Mouse (Mus musculus) adrenal gland, adult 18-20 months (tissue): Measurements from ENCODE around the gene Nudt22. TPM values are rescaled to one million over a fixed set of nuclear protein-coding genes. Genes with fewer than 3 reads are reported as not detected.

ENCODE experiments used
- DNase-seq, 2 experiments: peaks; one replicate each; pipeline ENCODE4 v3.0.0; 2021 to 2022; ENCODE audit warnings: low spot score in 2 of 2
- total RNA-seq, 2 experiments: library from RNA; stranded (reverse); gene quantifications; 1 replicate in 1 of 2; 2 replicates in 1 of 2; pipeline ENCODE4 v1.2.3; 2021

The Nudt22 gene
- total RNA-seq, 2 experiments from 2014 or later: 21.5 to 24.7 TPM

DNA sequence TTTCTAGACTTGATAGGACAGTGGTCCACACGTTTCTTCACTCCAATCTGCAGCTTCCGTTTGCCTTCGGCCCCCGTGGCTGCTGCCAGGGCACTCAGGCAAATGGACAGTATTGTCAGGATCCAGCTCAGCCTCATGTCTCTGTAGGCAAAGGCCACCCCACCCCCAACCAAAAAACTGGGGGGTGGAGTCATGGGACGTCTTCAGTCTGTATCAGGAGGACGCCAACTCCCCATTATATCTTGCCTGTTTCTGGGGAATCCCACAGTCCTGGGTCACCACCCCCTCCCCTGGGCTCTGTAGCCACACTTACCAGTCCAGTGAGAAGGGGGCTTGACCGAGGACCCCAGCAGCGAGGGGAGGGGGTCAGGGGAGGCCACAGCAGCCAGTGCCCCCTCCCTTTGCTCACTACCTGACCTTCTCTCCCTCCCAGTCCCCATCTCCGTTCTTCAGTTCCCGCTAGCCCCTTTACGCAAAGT lies 16.9 kb downstream of the Nudt22 start:
- peak; percentile 46 to 50 for DNase-seq

DNA sequence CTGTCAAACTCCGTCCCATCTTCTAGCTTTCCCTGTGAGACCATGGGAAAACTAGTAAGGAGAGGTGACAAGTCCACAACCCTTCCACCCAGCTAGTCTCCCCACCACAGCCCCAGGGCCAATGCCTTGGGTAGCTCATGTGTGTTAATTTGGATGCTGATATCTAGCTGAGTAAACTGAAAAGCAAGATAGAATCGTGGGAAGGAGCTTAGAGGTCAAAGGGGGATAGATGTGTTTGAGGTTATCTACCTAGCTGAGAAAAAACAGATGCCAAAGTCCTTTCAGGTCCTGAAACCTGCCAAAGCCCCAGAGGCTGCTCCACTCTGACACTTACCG lies 17.3 kb downstream of the Nudt22 start:
- DNase-seq: no peak

DNA sequence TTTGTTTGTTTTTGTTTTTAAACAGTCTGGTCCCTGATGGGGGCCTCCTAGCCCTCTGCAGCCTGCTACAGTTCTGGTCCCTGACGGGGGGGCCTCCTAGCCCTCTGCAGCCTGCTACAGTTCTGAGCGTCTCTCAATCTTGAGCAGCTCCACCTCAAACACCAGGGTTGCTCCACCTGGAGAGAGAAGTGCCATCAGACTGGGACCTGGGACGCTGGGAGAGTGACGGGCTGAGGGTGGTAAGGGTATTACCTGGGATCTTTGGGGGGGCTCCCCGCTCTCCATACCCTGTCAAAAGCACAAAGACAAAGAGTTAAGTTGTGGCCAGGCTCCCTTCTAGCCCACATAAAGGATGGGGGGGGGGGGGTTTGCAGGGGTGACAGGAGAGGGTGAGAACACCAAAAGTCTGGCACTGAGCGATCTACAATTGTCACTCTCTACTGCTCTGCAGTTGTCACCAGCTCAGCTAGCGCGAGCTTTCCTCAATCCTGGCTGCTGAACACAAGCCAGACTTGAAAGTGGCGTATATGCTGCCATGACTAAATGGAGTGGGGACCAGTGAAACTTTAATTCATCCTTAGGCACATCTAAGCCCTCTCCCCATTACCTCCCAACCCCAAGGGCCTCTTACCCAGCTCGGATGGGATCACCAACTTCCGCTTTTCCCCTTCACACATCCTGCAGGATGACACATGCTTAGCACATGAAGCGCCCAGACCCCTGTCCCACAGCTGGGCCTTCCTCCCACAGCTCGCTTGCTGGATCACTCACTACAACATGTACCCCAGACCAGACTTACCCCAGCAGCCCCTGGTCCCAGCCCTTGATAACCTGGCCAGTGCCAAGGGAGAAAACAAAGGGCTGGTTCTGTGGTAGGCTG lies 17.9 kb downstream of the Nudt22 start:
- DNase-seq: no peak

DNA sequence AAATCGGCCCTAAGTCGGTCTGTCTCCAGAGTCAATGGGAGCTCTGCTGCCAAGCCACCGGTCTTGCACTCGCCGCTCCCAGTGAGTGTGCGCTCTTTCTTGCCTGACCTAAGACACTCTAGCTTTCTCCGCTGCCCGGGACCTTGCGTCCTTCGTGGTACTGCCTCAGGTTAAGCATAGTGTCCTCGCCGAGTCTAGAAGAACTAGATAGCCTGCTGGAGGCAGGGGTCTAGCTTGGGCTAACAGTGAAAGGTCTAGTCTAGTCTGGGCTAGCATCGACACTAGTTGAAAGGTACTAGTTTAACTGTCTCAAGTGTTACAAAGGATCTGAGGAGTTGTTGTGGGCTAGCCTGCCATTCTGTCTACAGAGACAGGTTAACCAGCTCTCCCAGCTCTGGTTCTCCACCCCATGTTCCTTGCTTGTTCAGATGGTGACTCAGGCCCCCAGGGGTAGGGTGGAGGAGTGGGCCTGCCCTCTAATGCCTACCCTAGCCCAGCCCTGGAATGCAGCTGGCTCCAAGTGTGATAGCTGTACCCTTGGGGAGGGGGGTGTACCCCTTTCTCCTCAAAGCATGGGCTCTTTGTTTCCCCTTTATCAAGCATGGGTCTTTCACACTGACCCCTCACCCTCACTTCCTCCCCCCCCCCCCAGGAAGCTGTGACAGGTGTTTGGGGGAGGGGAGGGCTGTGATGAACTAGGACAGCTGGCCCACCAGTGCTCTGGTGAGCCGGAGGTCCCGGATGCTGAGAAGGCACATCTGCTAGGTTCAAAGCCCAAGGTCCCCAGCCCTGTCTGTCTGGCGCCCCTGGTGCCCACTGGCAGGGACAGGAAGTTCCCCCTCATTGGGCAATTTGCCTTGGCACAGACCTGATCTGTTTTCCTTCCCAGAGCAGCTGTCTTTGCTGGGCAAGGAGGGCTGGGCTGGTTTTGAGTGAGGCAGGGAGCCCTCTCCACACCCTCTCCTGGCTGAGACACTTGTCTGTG lies 20.1 kb downstream of the Nudt22 start, which contains the start of gene Plcb3:
Plcb3 (minus strand) TSS at position 934 of the 985 bp plus-strand sequence.
- peak; percentile 51 to 52 for DNase-seq

DNA sequence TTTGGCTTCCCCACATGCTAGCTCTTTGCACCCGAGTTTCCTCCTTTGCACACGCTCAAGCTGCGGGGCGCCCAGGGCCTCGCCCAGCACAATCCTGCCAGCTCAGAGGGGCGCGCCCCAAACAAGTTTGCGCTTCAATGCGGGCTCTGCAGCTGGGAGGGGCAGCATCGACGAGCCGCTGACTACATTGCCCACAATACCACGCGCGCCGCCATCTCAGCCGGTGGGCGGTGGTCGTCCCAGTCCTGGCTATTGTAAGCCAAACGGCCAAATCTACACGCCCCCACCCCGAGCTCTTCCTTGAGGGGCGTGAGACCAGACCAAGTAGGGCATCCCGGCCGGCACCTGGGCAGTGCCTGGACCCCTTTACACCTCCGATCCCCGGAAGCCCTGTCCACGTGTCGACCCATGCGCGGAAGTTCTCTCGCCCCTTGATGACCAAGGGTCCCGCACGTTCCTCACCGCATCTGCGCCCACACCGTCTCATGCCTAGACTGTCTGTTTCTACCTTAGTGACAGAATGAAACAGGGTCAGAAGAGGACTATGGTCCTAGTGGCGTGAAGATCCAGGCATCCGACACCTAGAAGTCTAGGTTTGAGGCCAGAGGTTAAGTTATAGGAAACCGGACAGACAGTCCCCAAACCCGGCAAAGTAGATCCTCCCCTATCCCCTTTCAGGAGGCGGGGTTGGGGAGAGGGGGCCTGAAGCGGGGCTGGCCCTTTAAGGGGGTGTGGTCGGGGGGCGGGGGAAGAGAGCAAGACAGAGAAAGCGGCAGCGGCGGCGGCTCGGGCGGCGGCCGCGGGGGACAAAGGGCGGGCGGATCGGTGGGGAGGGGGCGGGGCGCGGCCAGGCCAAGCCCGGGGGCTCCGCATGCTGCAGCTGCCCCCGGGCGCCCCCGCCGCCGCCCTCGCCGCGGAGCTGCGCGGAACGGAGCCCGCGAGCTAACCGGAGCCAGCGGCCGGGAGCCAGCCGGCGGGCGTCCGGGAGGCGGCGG lies 21.4 kb downstream of the Nudt22 start, which contains the start of gene Ppp1r14b:
Ppp1r14b (plus strand) TSS at position 758 of the 995 bp plus-strand sequence.
- peak; percentile 71 to 73 for DNase-seq

DNA sequence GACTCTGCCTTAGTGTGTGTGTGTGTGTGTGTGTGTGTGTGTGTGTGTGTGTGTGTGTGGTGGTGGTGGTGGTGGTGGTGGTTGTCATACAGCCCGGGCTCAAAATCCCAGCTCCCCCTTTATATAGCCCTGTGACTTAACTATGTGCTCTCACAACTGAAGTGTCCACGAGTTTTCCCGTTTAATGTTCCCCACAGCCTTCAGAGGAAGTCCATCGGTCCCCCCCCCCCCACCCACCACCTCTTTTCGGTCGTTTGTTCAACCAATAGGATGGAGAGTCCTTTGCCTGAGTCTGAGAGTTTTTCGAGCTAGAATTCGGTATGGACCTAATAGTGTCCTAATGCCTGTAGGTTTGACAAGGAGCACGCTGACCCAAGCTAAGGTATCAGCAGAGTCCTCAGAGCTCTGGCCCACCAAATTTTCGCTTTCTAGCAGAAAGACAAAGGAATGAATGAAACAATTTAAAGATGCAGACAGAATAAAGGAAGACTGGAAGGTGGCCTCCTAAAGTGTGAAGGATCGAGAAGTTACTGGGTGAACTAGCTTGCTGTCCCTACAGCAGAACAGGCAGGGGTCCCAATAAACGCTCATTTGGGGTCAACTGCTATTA lies 22.2 kb downstream of the Nudt22 start:
- no peak for DNase-seq

DNA sequence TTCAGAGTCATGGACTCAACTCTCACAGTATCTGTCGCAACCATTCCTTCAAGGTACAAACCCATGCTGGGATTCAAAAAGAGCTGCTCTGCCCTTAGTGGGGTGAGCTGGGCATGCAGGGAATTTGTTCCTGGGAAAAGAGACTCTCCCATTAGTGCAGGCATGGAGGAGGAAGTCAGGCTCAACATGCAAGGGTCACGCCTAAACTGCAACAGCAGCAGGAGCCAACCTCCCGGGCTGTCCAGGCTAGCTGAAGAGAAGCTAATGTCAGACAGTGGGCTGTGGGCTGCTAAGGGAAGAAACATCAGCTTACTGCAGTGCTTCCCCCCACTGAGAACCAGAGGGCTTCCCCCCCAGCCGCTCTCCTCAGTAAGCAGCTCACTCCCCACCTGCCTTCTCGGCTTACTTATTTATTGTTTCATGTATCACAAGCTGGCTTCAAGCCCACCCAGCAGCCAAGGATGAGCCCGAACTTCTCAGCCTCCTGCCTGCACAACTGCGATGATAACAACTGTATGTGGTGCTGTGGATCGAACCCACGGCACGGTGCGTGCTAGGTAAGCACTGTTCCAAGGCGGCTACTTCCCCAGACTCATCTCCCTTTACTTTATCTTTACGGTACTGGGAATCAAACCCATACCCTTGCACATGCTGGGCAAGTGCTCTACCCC lies 23.5 kb downstream of the Nudt22 start:
- no peak for DNase-seq

DNA sequence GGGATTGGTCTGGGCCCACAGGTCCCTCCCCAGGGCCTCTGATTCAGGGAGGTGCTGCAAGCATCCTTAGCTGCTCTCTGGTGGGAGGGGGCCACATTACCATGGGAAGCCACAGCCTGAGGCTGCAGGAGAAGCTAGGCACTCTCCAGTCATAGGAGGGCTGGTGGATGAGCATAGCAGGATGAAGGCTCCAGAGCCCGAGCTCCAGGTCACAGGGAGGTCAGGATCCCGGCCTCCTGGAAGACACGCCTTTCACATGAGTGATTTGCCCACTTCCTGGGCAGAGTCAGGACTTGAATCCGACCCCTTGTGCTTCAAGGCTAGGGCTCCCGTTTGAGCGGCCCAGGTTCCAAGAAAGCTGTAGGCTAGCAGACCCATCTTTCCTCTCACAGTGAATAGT lies 24.3 kb downstream of the Nudt22 start:
- no peak for DNase-seq

DNA sequence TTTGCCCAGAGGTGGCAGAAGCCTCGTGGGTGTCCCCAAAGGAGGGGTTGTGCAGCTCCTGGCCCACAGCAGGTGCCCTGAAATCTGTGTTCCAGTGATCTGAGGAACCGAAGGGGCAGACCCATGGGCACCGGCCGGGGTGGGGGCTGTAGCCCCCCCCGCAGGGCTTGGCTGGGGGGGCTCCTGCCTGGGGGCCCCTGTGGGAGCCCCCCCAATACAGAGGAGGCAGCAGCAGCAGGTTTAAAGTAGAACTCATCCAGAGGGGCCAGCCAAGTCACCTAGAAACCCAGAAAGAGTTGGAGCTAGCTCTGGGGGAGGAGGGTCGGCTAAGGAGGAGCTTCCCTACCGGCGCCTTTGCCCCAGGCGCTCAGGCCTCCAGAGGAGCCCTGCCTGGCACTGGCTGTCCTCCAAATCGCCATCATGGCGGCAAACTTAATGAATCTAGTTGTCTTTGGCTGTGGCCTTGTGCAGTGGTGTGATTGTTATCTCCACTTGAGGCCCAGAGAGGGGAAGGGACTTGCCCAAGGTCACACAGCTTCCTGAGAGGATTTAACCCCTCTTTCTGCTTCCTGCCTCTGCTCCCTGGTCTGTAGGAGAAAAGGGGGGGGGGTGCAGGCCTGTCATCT lies 25.3 kb downstream of the Nudt22 start:
- DNase-seq: no peak

DNA sequence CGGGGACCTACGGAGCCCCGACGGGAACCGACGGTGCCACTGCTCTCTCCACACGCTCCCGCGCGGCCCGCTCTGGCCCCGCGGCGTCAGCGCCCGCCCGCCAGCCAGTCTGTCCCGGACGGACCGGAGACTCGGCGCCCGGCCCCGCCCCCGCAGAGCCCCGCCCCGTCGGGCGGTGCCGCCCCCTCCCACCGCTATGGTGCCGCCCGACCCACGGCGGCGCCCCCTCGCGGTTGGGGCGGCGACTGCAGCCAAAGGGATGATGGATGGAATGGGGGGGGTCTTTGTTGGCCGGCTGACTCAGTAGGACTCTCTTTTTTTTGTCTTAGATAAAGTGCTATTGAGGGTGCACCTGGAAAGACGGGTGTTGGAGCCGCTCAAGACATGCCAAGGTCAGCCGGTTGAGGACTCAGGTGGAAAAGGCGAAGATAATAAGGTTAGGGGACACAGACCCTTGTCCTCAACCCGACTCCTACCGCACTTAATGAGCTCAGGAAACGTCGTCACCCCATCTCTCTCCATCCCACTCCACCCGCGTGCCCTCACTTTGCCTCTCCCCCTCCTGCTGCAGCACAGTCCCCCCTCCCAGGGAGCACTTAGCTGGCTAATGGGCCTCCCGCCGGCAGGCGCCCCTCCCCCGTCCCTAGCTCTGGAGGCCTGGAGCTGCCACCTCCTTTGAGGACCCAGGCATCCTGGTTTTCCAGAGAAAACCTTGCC lies 26.1 kb downstream of the Nudt22 start:
- peak; percentile 80 to 90 for DNase-seq

DNA sequence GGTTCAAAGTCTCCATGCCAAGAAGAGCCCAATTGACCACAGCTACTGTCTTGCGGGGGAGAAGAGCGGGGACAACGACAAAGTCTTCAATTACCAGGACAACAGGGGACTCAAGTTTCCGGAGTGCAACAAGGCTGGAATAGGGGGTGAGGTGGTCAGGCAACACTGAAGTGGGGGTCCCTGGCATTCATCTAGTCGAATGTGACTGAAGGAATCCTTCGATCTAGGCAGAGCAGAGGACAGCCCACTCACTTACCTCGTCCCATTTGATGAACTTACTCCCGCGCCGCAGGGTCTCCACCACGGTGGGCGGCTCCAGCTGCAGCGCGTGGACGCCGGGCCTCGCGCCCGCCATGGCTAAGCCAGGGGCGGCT lies 26.6 kb downstream of the Nudt22 start:
- no peak for DNase-seq

DNA sequence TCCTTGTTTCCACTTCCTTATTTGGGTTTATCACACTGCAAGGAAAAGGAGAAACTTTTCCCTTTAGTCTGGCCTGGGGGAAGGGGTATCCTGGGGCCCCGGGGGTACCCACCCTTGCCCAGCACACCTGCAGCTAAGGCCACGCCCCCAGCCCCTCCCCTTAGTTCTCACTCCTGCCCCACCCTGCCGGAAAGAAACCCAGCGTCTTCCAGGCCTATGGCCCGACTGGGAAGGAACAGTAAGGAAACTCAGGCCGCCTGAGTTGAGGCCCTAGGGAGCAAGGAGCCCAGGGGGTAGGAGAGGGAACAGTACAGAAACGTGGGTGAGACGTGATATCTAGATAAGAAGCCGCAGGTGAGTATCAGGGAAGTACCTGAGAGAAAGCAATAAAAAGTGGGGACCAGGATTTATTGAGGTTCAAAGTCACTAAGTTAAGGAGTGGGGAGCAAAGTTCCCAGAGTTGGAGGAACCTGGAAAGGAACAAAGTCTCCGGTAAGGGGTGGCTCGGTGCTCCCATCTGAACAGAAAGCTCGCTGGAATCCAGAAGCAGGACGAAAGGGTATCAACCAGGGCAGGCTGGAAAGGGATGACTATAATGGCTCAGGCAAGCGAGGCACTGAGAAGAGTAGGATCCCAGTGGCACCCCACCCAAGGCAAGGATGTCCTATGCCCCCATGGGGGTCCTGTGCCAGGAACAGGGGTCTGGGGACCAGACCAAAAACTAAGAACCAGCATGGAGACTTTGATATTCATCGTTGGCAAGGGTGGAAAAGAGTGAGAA lies 27.2 kb downstream of the Nudt22 start:
- peak in 1 of 2 experiments; percentile 35 for DNase-seq

DNA sequence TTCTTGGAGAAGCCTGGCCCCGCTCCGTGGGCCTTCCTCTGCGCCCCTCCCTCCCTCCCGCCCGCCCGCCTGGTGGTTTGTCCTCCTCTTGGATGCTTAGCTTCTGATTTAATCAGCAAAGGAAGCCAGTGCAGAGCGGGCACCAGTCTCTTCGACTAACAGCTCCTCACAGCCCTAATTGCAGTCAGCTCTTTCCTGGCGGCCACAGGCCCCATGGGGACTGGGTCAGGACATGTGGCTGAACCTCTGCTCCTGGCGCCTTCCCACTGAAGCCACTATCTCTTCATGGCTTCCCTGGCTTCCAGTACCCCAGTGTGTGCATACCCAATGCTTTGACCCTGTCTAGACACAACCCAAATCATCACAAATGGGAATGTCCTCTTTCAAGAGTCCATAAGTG lies 39.5 kb downstream of the Nudt22 start:
- DNase-seq: no peak

DNA sequence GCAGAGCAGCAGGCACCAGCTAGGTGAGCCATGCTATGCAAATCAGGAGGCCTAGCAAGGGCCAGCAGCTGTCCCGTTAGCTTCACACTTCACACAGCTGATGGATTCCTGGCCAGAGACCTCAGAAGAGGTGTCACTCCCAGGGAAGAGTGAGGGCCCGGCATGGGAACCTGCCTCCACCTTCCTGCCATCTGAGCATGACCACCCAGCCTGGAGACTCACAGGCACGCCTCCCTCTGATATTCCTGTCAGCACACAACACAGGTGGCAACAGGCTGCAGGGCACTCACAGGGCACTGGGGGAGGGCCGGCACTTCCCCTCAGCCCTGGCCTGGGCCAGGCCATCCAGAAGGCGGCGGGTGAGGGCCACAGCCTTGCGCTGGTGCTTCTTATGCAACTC lies 40.5 kb downstream of the Nudt22 start:
- no peak for DNase-seq

DNA sequence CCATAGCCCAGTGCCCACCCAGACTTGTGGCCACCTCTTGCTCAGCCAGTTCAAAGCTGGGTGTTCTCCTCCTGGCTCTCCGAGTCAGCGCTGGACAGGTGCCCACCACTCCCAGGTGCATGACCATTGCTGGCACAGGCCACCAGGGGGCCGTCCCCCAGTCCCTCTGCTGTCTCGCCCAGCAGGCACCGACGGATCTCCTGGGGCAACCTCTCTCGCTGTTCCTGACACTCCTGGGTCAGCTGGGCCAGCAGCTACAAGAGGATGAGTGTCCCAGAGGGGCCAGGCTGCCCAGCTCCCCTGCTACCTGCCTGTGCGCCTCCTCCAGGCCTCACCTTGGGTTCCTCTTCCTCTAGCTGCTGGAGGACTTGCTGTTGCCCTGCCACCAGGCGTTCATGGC lies 41.9 kb downstream of the Nudt22 start:
- peak in 1 of 2 experiments; percentile 57 for DNase-seq

DNA sequence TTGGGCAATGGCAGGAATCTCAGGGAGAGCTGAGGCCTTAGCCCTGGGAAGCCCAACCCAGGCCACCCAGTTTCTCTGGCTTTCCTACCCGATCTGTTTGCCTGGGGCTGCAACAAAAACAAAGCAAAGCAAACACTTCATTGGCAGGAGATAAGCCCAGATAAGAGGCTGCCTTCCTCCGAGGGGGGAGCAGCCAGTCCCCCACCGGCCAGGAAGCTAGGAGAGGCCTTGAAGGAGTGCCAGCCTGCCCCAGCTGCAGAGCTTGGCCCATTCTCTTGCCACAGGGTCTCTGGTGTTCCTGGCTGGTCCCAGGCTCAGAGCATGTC lies 43.2 kb downstream of the Nudt22 start:
- peak; percentile 56 to 58 for DNase-seq

DNA sequence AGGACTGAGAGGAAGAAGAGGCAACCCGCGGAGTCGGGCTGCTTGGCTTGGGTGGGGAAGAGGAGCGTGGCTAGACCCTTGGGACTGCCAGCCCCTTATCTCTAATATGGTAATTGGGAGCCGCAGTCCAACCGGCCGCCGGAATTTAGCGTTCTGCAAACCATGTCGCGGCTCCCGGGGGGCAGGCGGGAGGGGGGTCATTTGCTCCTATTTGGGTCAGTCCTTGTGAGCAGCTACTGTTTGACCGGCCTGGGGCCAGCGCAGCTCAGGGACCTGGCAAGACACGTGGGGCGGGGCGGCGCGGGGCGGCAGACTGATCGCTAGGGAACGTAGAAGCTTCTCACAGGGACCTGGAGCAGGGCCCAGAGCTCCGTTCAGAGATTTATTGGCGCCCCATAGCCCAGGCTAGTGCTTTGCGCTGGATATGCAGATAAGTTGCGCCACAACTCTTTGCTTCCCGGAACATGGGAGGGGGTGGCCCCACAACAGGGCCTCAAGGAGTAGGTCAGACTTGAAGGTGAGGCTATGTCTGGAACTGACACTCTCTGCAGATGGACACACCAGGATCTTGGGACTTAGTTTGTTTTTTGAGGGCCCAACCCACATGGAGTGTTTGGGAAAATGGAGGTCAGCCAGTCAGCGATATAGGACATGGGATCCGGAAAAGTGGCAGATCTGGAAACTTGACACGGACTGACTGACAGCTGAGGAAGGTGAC lies 43.8 kb downstream of the Nudt22 start:
- peak; percentile 78 to 83 for DNase-seq
